Mouse (Mus musculus): ENCODE measurements around the gene Uso1.

Gene Uso1

GRCm38 (mm10) chr5:92195716-92196115 lies 58.0 kb downstream of the Uso1 start:
- peak; percentile 18 for DNase-seq (ENCODE audit: low read depth, low spot score)

DNA sequence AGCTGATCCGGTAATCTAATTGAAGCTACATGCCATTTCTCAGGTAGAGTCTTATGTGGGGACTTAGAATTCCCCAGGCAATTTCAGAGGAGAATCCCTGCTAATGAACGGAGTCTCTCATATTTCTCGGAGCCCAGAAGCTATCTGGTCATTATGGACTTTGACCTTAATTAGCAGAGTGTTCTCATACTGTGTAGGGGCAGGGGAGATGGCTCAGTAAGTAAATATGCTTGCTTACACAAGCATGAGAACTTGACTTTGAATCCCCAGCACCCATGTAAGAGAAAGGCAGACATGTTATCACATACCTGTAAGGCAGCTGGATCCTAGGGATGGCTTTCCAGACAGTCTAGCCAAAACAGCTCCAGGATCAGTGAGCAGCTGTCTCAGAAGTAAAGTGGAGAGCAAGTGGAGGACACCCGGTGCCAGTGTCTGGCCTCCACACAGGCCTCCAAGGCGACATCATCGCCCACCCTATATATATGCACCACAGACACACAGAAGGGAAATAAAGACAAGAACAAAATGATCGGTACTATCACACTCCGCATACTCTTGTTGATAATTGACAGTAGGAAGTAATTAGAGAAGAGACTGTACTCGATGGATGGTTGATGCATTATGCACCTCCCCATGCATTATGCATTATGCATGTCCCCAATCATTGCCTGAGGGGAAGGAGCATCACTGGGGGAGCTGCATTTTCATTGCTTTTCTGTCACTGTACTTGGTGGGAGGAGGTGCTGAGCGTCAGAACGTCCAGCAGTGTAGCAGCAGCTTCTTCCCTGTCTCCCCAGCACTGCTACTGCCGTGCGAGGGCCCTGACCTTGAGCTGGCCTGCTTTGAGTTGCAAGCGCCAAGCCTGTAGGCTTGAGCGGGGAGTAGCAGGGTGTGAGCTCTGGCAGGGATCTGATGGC lies 59.4 kb downstream of the Uso1 start:
- DNase-seq (ENCODE audit: low read depth, low spot score) = no peak

DNA sequence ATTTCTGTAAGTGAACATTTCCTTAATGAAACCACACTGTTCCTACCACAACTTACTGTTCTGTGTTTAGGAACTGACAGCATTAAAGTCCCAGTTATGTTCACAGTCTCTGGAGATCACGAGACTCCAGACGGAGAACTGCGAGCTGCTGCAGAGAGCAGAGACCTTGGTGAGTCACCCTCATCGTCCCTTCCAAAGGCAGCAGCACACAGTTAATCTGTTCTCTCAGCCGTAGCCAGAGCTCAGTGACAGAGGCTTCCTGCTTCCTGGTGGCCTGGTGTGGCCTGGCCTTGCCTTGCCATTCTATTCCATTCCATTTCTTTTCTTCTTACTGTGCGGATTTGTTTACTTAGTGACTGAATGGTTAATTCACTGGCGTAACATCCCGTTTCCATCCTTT lies 60.5 kb downstream of the Uso1 start:
- DNase-seq (ENCODE audit: low read depth, low spot score) = no peak

GRCm38 (mm10) chr5:92204162-92205036 lies 66.7 kb downstream of the Uso1 start:
- DNase-seq (ENCODE audit: low read depth, low spot score) = no peak

DNA sequence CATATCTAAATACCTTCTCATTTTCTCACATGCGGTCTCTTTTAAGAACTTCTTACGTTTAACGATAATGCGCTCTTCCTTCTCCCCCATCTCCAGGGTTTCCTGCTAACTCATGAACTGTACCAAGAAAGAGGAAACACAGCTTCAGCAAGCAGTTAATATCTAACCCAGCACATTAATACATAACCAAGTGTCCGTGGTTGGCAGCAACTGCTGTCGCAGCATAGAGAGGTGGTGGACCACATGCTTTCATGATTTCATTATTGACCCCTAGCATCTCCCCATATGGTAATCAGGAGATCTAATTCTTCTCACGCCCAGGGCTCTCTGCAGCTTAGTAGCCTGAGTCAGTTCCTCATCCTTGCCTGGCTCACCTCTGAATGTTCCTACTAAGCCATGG lies 67.4 kb downstream of the Uso1 start:
- DNase-seq (ENCODE audit: low read depth, low spot score) = no peak

GRCm38 (mm10) chr5:92205706-92206105 lies 68.0 kb downstream of the Uso1 start:
- DNase-seq (ENCODE audit: low read depth, low spot score) = no peak

DNA sequence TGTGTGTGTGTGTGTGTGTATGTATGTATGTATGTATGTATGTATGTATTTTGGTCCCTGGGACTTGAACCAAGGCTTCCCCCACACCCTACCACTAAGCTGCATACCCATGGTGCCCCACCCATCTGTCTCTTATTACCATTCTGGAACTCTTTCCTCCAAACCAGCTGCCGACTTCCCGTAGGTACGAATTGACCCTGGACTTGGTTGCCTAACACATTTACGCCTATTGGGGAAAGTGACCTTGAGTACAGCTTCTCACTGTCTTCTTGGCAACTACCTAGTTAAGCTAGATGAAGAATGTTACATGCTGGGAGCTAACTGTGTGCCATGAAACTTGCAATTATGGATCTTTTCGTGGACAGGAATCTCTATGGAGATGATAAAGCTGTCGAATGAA lies 68.4 kb downstream of the Uso1 start:
- no peak for DNase-seq (ENCODE audit: low read depth, low spot score)

GRCm38 (mm10) chr5:92210205-92210604 lies 72.5 kb downstream of the Uso1 start:
- no peak for DNase-seq (ENCODE audit: low read depth, low spot score)

DNA sequence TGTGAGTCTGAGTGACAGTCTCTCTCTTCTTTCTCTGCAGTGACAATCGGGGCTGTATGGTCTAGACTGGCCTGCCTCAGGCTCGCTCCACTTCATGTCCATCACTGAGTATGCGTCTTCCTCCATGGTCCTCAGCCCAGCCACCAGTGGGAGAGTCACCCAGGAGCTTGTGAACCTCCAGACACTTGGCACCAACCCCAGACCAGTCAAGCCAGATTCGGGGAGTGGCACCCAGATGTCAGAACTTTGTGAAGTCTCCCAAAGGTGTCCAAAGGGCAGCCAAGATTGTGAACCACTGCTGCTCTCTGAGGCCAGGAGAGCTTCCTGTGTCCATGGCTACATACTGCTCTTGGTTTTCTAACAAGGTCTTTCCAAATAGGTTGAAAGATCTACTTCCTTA lies 74.5 kb downstream of the Uso1 start:
- no peak for DNase-seq (ENCODE audit: low read depth, low spot score)

- DNase-seq (ENCODE audit: low read depth, low spot score) = no peak
Observed at GRCm38 (mm10) chr5:92215308-92215707, 77.6 kb downstream of the Uso1 start, which contains the start of gene U90926. Gene U90926, minus strand, starts transcription at chr5:92215408.

DNA sequence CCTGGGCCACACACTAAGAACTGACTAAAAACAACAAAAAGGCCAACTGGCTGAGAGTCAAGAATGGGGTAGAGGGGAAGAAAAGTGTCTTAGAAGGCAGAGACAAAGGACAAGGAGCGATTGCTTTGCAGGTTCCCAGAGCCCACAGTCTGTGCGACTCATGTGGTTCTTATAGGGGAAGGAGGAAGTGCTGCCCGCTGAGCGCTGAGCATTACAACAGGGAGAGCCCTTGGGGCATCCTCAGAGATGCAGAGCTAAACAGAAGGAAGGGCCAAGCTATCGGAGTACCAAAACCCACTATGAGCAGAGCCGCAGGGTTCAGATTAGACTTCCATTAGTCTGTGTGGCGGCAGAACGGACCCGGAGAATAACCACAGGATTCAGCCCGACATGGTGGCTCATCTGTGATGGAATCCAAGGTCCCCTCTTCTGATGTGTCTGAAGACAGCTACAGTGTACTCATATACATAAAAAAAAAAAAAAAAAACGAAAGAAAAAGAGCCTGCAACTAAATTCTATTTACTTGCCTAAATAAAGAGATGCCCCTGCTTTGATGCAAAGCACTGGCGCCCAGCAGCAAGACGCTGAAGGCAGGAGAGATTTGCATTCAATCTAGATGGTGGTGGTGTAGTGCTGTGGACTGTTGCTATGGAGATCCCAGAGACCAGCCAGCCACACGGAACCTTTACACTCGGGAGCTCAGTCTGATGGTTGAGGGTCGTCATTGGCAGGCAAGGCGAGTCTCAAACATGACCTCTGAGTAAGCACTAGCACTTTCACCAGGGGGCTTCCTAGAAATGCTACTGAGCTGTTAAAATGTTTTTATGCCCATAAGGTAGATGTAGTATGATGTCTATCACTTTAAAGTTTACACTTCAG lies 81.4 kb downstream of the Uso1 start:
- DNase-seq (ENCODE audit: low read depth, low spot score) = no peak

DNA sequence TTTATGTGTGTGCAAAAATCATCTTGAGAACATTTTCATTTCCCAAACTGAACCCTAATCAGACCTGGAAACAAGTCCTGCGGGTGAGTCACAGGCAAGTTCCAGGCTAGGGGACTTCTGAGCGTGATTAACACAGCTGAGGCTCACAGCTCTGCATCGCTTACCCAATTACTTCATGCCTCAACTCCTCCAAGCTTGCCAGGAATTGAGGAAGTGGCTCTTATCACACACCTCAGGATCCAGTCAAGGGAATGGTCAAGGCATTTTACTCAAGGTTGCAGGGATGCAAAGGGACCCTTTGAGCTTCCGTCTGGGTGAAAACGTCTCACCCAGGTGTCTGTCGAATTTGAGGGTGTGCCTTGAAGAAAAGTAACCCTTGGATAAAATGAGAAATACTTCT lies 82.1 kb downstream of the Uso1 start:
- no peak for DNase-seq (ENCODE audit: low read depth, low spot score)

DNA sequence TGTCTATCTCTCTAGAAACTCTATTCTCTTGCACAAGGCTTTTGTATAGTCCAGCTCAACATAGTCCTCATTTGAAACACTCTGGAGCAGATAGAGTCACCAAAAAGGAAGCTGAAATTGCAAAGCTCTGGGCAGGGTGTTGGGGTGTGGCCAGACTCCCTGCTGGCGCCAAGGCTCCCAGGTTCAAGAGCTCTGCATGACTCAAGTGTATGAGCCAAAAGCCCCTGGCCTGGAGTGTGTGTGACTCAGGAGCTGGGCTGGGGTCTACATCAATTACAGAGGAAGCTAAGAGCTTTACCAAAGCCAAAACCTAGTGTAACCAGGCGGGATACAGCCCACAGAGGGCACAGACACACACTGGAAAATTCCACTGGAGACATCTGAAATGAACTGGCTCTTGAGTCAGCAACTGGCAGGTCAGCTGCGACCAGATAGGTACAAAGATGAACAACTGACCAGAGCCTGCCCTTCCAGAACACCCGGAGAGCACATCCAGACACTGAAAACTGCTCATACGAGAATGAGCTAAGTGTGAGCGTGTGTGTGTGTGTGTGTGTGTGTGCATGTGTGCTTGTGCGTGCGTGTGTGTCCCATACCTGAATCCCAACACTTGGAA lies 82.7 kb downstream of the Uso1 start:
- no peak for DNase-seq (ENCODE audit: low read depth, low spot score)

GRCm38 (mm10) chr5:92227782-92228181 lies 90.0 kb downstream of the Uso1 start:
- no peak for DNase-seq (ENCODE audit: low read depth, low spot score)

- no peak for DNase-seq (ENCODE audit: low read depth, low spot score)
Observed at GRCm38 (mm10) chr5:92228776-92229175, 91.0 kb downstream of the Uso1 start.

DNA sequence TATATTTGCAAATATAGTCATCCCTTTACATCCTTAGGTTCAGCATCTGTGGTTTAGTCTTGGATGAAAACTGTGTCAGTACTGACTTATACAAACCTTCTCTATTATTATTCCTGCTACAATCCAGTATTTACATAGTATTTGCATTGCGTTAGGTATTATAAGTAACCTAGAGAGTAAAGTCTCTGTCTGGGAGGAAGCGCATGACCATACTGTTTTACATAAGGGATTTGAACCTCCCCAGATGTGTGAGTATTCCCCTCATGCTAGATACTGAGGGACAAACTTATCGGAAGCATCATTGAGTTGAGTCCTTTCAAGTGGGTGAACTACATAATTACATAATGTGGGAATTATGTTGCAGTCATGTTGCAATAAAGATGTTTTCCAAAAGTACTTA lies 91.8 kb downstream of the Uso1 start:
- no peak for DNase-seq (ENCODE audit: low read depth, low spot score)

DNA sequence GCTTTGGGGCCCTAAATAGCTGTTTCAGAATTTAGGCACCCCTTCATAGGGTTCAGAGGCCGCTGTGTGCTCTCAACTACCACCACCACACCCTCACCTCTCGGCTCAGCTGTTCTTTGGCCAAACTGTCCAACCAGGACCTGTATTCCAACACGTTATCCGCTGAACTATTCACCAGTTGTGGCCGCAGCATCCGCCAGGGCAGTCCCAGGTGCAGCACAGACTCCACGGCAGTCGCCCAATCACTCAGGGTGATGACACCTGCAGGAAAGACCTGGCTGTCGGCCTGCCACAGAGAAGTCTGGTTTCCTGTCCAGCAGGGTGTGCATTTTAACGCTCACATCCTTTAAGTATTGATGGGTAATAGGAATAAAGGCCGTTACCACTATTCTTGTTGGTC lies 92.6 kb downstream of the Uso1 start:
- DNase-seq (ENCODE audit: low read depth, low spot score) = no peak

- DNase-seq (ENCODE audit: low read depth, low spot score) = no peak
Observed at GRCm38 (mm10) chr5:92231836-92232235, 94.1 kb downstream of the Uso1 start.

GRCm38 (mm10) chr5:92233366-92233765 lies 95.6 kb downstream of the Uso1 start:
- no peak for DNase-seq (ENCODE audit: low read depth, low spot score)

- no peak for DNase-seq (ENCODE audit: low read depth, low spot score)
Observed at GRCm38 (mm10) chr5:92234939-92235557, 97.3 kb downstream of the Uso1 start.

Data from forelimb bud, embryonic 11.5 days (tissue).